In the genomic region with DNA sequence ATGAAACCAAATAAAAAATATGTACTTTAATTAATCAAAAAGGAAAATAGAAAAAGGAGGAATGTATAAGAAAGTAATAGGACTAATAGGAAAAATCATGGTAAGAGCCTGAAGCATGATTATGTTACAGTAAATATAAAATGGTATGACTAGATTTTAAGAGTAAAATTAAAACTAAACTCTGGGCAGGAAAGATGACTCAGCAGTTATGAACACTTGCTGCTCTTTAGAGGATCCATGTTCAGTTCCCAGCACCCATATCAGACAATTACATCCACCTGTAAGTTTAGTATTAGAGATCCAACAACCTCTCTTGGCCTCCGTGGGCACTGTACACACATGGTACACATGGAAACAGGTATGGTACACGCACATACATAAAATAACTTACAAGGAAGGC, we compare ENCODE assay signal across 3 mouse cellular contexts.
TF ChIP-seq lines count a peak whose summit lies in the region.

No protein-coding gene starts in this region.

TF ChIP-seq in CH12.LX, 34 proteins besides CTCF, POLR2A, EP300 and RAD21:
- TF ChIP-seq MAFK (IDR thresholded peaks at IDR 0.05; ENCODE audit: insufficient replicate concordance, low read length) (peak; percentile 90), ELF1 (IDR thresholded peaks at IDR 0.05; ENCODE audit: low read depth, low read length) (no peak)

TF ChIP-seq in ES-E14, 5 proteins besides CTCF, POLR2A, EP300 and RAD21:
- TF ChIP-seq HCFC1 (IDR thresholded peaks at IDR 0.05; ENCODE audit: borderline replicate concordance, insufficient read depth, low read length) (no peak), CHD2 (IDR thresholded peaks at IDR 0.05; ENCODE audit: low read depth, low read length) (no peak), MAFK (IDR thresholded peaks at IDR 0.05; ENCODE audit: insufficient read depth, low read depth, low read length) (peak; percentile 74)

TF ChIP-seq in MEL, 35 proteins besides CTCF, POLR2A, EP300 and RAD21:
- TF ChIP-seq CHD1 (IDR thresholded peaks at IDR 0.05; ENCODE audit: low read depth, low read length) = no peak
- TF ChIP-seq USF2 (IDR thresholded peaks at IDR 0.05; ENCODE audit: borderline replicate concordance in 1 of 2, insufficient read depth in 1 of 2, low read depth in 1 of 2, low read length in 2 of 2) = no peak
- peak; percentile 55; the same call in 1 of the 2 replicates for TF ChIP-seq MAFK (IDR thresholded peaks at IDR 0.05; ENCODE audit: borderline replicate concordance, low read depth, low read length)
